Mouse (Mus musculus) small intestine, adult 2 months (tissue): ENCODE measurements around the gene F930015N05Rik.

Experiments used
- CTCF ChIP-seq: fragments of 200-500 bp; IDR thresholded peaks from 2 replicates; pipeline ENCODE4 v1.5.1; 2012; ENCODE audit warnings: low read depth, mild to moderate bottlenecking, control low read depth, inconsistent platforms, low read length, moderate library complexity, mixed read lengths; ENCODE audit not compliant: insufficient replicate concordance, insufficient read length; ENCODE audit errors: extremely low read depth
- POLR2A ChIP-seq: fragments of 200-500 bp; IDR thresholded peaks from 2 replicates; pipeline ENCODE4 v1.6.1; 2012; ENCODE audit warnings: low read depth, mild to moderate bottlenecking, control low read depth, inconsistent platforms, low read length, moderate library complexity

- no peak for TF ChIP-seq CTCF
- TF ChIP-seq POLR2A, result no peak
These were observed 6.2 kb upstream of the F930015N05Rik start for GRCm38 (mm10) chr11:64442701-64443100.
